Mouse (Mus musculus) spleen, postnatal 4 days (tissue): Measurements from ENCODE around the gene Clec4a1.

Source experiments
- DNase-seq, 2 experiments: peaks; one replicate each; pipeline ENCODE4 v3.0.0; 2022; ENCODE audit warnings: low spot score in 2 of 2

Clec4a1 gene

DNA sequence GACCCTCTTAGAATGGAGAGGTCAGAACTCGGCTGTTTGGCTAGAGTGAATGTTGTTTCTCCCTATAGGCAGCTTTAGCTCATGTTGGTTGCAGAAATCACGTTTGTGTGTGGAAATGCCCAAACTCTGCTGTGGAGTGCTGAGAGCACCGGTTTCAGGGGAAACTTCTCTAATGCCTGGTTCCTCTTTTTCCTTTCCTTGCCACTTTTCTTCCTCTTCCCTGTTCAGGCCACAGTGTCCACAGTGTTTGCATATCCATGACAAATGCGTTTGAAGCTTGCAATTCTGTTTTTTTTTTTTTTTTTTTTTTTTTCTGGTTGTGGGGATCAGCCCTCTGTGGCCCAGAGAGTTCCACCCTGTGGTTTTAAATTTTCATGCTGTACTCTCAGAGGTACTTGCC, at the start of gene Clec4a1:
Clec4a1 (plus strand) TSS at position 398 of the 400 bp plus-strand sequence.
- no peak for DNase-seq

GRCm38 (mm10) chr6:122872800-122873199, 48.8 kb upstream of the Clec4a1 start:
- peak in 1 of 2 experiments; percentile 32 for DNase-seq

DNA sequence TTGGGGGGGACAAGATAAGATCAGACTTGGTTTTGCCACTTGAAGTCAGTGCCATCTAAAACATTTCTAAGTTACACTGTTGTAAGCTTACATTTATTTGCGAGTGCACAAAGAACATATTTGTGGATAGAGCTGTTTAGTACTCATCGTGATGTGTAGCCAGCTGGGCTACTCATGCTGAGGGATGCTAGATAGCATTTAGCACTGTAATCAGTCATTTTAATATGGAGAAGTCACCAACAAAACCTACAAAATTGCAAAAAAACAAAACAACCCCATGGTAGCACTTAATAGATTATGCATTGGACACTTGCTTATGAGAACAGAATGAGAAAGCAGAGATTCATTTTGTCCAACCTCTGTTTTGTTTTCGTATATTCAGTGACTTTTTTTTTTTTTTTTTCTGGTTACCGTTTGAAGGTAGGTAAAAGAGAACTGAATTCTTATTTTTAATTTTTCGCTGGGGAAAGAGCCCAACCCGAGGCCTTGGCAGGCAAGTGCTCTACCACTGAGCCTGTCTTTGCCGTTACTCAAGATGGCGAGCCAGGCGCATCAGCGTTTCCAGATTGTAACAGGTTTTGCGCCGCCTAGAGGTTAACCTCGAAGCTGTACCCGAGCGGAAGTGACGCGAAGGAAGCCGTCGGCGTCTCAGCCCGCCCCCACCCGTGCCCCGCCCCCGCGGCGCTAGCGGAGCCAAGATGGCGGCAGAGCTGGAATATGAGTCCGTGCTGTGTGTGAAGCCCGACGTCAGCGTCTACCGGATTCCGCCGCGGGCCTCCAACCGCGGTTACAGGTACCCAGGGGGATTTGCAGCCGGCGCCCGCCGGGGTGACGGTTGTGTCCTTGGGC, 47.6 kb upstream of the Clec4a1 start, which contains the start of gene Necap1:
Necap1 (plus strand) TSS at position 604 of the 849 bp plus-strand sequence.
- DNase-seq, result peak; percentile 96 to 99

DNA sequence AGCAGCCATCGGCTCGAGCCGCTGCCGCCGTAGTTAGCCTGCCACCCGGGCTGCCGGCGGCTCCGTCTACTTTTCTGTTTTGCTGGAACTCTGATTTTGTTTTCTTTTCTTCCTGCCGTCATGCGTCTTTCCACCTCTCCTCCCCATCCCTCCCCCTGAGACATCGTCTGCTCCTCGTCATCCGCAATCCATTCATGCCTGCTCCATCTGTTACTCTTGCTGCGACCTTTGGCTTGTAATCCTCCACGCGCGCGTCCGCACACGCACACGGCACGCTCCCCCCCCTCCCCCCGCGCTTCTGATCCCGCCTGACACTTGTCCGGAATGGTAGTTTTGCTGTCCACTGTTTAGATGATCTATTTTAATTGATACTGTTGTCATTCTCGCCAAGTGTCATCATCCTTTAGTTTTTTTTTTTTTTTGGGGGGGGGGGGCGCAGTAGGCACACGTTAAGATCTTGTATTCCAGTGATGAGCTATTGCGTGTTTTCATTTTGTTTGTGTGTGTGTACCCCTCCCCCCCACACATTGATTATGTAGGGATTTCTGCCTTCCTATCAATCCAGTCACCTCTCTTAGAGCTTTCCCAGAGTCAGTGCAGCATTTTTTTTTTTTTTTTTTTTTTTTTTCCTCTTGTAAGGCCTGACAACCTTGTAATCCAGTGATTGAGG, 46.8 kb upstream of the Clec4a1 start:
- DNase-seq, result no peak

GRCm38 (mm10) chr6:122879141-122879735, 42.4 kb upstream of the Clec4a1 start:
- no peak for DNase-seq

- DNase-seq, result no peak
Measured at GRCm38 (mm10) chr6:122879781-122880505, 41.7 kb upstream of the Clec4a1 start.

DNA sequence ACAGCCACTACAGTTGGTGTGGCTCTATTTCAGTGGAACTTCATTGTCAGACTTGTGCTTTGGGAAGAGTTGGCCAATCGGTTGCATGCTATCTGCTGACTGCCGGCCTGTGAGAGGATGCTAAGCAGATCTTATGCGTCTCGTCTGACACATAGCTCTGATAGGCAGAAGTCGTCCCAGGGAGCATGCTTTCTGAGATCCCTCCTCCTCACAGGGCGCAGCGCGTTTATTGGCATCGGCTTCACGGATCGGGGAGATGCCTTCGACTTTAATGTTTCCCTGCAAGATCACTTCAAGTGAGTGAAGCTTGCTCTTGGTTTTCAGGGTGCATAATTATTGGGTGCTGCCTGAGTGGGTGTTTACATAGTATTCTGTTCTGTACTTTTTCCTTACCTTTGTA, 40.4 kb upstream of the Clec4a1 start:
- DNase-seq, result no peak

GRCm38 (mm10) chr6:122883603-122884002, 38.0 kb upstream of the Clec4a1 start:
- DNase-seq, result peak in 1 of 2 experiments; percentile 34

GRCm38 (mm10) chr6:122889599-122889998, 32.0 kb upstream of the Clec4a1 start:
- DNase-seq, result peak in 1 of 2 experiments; percentile 21

GRCm38 (mm10) chr6:122892442-122893049, 29.1 kb upstream of the Clec4a1 start:
- peak; percentile 62 to 85 for DNase-seq

DNA sequence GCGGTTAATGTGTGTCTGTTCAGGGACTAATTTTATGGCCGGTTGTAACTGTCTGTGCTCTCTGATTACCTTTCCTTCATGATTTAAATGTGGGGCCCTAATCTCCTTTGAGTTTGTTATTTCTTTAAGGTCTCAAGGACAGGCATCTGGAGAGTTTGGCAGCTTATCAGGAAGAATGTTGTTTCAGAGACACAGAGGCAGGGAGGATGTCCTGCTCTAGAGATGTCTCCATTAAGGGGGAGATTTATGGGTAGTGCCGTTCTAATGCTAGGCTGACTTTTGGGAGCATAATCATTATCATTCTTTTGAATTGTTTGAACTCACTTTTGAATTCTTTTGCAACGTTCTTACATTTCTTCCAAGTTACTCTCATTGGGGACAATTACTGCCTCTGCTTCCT, 1.7 kb upstream of the Clec4a1 start:
- DNase-seq, result no peak

- no peak for DNase-seq
Measured at GRCm38 (mm10) chr6:122934845-122935244, 13.2 kb downstream of the Clec4a1 start.

GRCm38 (mm10) chr6:122939618-122940017, 18.0 kb downstream of the Clec4a1 start:
- no peak for DNase-seq

DNA sequence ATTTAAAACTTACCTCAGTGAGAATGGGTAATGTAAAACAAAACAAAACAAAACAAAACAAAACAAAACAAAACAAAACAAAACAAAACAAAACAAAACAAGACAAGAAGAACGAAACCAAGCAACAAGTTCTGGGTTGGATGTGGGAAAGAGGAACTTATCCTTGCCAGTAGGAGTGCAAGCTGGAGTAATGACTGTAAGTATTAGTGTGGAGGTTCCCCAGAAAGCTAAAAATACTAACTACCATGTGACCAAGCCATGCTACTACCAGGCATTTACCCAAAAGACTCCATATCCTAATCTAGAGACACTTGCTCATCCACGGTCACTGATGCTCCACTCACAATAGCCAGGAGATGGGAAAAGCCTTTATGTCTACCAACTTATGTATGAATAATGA, 25.1 kb downstream of the Clec4a1 start:
- no peak for DNase-seq

DNA sequence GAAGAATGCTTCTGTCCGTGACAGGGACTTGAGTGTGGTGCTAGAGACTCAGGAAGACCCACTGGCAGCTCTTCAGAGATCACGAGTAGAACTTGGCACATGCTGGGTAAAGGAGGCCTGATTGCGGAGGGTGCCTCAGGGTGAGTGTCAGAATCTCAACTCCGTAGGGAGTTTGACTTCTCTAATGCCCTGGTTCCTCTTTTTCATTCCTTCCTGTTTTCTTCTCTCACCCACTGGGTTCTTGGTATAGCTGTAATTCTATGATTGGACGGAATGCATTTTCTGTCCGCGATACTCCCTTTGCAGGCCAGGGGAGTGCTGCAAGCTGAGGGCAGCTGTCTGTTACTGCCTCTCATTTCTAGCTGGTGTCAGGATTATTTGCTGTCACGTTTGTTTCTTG, 30.8 kb downstream of the Clec4a1 start, which contains the start of gene Clec4a3:
Clec4a3 (plus strand) TSS at position 115 of the 400 bp plus-strand sequence.
- peak in 1 of 2 experiments; percentile 19 for DNase-seq

- no peak for DNase-seq
Measured at GRCm38 (mm10) chr6:122964562-122964961, 42.9 kb downstream of the Clec4a1 start.

GRCm38 (mm10) chr6:122969048-122969447, 47.4 kb downstream of the Clec4a1 start:
- no peak for DNase-seq
